Mouse (Mus musculus) mammary gland, adult 2 months (tissue): Measurements from ENCODE around the gene Tmem30c. TPM values are rescaled to one million over a fixed set of nuclear protein-coding genes. Genes with fewer than 3 reads are reported as not detected.

Source experiments
- polyA plus RNA-seq: library from polyadenylated mRNA; depleted of rRNA; stranded (reverse); fragments of >200 nt; gene quantifications from 2 replicates; pipeline ENCODE4 v1.2.3, GENCODE M21; 2012; ENCODE audit warnings: low replicate concordance; rRNA removed

The Tmem30c gene
- polyA plus RNA-seq, result 0.10 TPM in 1 of 2 replicates, not detected in the other

DNA sequence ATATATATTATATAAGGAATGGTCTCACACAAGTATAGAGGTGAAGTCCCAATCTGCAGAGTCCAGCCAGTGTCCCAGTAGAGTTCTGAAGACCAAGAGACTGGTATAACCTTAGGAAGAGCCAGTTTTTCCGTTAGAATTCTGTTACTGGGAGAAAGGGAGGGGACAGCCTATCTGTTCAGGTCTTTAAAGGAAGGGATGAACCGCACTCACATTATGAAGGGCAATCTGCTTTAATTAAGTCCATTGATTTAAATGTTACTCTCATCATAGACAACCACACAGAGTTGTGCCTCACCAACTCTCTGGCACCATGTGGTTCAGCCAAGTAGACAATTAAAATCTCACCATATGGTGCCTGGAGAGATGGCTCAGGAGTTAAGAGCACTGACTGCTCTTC is at the start of gene Tmem30c:
TSS of gene Tmem30c (minus strand) at position 101 of the 400 bp plus-strand sequence.

DNA sequence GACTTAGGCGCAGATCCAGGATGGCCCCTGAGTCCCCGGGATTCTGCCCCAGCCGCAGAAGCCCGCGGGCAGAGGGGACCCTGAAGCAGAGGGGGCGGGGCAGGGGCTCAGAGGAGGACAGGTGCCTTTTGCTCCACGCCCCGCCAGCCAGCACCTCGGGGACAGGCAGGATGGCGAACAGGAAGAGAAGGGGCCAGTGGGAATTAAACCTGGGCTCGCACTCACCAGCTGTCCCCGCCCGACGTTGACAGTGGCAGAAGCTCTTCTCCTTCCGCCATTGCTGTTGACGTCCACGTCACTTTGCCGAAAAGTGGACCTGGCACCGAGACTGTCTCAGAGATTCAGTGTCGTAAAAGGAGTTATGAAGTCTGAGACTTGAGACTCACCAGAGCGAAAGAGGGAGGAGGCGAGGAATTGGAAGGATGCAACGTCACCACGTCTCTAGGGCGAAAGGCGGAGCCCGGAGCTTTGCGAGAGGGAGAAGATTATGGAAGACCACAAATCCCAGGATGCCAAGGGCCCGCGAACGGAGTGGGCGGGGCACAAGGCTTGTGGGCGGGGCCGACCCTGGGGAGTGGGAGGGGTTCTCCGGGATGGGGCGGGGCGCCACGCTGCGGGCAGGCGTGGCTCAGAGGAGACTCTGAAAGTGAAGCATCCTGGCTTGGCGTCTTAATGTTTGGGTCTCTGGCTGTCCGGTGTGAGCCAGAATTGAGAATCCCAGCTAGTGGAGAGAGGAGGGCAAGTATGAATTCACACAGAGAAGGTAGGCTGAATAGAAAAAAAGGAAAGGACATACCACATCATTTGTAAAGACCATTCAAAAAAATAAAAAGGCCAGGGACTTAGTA is 61.4 kb downstream of the Tmem30c start, which contains the start of gene Tbc1d23:
TSS of gene Tbc1d23 (minus strand) at position 416 of the 848 bp plus-strand sequence.

Other genes with a start within 250 kb of the Tmem30c start
- gene Tmem45a2, start 221.5 kb downstream of the Tmem30c start, polyA plus RNA-seq, result not detected in 2 replicates
- 12.3 and 12.4 TPM in 2 replicates for gene Tomm70a, start 171.2 kb downstream of the Tmem30c start, polyA plus RNA-seq
- gene Nit2, start 125.5 kb downstream of the Tmem30c start, polyA plus RNA-seq, result 14.8 and 23.9 TPM in 2 replicates
- gene Tbc1d23, start 61.4 kb downstream of the Tmem30c start, polyA plus RNA-seq, result 9.9 and 28.1 TPM in 2 replicates
- 7.3 and 17.2 TPM in 2 replicates for gene Filip1l, start 60.2 kb upstream of the Tmem30c start, polyA plus RNA-seq